Mouse (Mus musculus) stomach, postnatal 0 days (tissue): Measurements from ENCODE around the gene Gm26992.

Source experiments
- CTCF ChIP-seq: IDR thresholded peaks from 2 replicates; pipeline ENCODE4 v1.5.1; 2016; ENCODE audit warnings: antibody characterized with exemption, low read depth, mild to moderate bottlenecking, moderate library complexity
- EP300 ChIP-seq: optimal IDR thresholded peaks from 2 replicates; pipeline ENCODE3; 2016; ENCODE audit warnings: antibody characterized with exemption

DNA sequence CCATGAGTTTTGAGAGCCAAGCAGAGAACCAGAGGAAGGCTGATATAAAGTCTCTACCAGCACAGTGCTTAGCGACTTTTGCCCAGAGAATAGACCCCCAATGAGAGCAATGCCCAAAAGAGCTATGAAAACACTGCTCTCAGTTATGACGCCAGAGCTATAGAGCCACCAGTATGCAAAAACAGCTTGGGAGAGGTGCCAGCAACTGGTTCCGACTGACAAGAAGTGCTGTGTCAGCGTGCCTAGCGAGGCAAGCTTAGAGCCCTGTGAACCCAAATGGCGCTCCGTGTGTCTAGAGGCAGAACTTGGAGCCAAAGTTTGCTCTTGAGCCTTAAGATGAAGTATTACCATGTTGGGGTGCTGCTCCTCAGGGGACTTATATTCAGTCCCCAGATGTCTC lies 5.9 kb downstream of the Gm26992 start:
- TF ChIP-seq CTCF = no peak
- no peak for TF ChIP-seq EP300
